Mouse (Mus musculus) 416B (cell line): ENCODE results near the gene Tmem214.
A peak's percentile ranks its signal among the peaks of the same experiment; 100 is the strongest.

Experiments used
- DNase-seq: peaks from one replicate; pipeline ENCODE4 v3.0.0; 2011; ENCODE audit warnings: low read depth

Gene Tmem214

DNA sequence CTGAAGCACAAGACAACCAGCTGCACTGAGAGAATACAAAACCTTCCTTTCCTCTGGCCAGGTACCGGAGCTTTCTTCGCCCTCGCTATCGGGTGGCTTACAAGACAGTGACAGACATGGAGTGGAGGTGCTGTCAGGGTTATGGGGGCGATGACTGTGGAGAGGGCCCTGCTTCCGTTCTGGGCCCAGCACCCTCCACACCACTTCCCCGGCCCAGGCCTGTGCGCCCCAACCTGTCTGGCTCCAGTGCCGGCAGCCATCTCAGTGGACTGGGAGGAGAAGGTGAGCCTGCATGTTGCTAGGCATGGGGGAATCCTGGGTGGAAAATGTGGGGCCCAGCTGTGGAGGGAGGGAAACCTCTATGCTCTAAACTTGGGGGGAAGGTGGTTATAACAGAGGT lies 47.6 kb downstream of the Tmem214 start:
- DNase-seq = no peak

GRCm38 (mm10) chr5:30915974-30916433 lies 48.2 kb downstream of the Tmem214 start:
- peak; percentile 97 for DNase-seq

GRCm38 (mm10) chr5:30916841-30917240 lies 49.0 kb downstream of the Tmem214 start:
- DNase-seq = no peak

DNA sequence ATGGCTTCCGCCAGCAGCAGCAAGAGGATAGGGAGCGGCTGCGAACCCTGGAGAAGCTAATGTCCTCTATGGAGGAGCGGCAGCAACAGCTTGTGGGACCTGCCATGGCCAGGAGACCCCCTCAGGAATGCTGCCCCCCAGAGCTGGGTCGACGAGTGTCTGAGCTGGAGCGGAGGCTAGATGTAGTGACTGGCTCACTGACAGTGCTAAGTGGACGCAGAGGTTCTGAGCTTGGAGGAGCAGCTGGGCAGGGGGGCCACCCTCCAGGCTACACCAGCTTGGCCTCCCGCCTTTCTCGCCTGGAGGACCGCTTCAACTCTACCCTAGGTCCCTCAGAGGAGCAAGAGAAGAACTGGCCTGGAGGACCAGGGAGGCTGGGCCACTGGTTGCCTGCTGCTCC lies 49.5 kb downstream of the Tmem214 start:
- DNase-seq = no peak

- no peak for DNase-seq
Observed at GRCm38 (mm10) chr5:30917891-30918670, 50.3 kb downstream of the Tmem214 start.

- DNase-seq = no peak
Observed at GRCm38 (mm10) chr5:30918691-30919090, 50.9 kb downstream of the Tmem214 start.

DNA sequence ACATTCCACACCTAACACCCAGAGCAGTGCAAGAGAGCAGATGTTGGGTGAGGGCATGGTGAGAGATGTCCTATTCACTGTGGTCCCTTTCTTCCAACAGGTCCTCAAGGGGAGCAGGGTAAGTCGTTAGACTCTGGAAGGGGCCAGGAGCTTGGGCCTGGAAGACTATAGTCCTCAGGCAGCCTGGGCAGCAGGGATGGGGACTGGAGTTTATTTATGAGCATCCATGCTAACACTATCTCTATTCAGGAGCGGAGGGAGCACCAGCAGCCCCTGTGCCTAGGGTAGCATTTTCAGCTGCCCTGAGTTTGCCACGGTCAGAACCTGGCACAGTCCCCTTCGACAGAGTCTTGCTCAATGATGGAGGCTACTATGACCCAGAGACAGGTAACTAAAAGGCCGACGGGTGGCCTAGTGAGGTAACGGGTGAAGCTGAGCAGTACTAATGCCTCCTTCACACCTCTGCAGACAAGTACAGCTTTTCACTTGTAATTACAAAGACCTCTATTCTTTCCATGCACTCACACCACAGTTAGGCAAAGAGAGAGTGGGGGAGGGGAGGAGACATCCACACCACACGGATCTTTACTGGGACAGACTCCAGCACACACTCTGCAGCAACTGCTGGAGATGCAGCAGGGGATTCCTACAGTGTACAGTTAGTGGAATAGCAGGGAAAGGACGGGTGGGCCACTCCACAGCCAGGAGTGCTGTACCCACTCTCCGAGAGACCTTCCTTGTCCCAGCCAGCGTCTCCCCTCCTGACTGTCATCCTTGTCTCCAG lies 52.2 kb downstream of the Tmem214 start:
- DNase-seq = no peak

DNA sequence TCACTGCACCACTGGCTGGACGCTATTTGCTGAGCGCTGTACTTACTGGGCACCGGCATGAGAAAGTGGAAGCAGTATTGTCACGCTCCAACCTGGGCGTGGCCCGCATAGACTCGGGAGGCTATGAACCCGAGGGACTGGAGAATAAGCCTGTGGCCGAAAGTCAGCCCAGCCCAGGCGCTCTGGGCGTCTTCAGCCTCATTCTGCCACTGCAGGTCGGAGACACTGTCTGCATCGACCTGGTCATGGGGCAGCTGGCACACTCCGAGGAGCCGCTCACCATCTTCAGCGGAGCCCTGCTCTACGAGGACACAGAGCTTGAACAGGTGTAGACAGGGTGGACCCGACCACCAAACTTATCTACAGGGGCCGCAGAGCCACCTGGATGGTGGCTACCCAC lies 52.8 kb downstream of the Tmem214 start:
- no peak for DNase-seq

DNA sequence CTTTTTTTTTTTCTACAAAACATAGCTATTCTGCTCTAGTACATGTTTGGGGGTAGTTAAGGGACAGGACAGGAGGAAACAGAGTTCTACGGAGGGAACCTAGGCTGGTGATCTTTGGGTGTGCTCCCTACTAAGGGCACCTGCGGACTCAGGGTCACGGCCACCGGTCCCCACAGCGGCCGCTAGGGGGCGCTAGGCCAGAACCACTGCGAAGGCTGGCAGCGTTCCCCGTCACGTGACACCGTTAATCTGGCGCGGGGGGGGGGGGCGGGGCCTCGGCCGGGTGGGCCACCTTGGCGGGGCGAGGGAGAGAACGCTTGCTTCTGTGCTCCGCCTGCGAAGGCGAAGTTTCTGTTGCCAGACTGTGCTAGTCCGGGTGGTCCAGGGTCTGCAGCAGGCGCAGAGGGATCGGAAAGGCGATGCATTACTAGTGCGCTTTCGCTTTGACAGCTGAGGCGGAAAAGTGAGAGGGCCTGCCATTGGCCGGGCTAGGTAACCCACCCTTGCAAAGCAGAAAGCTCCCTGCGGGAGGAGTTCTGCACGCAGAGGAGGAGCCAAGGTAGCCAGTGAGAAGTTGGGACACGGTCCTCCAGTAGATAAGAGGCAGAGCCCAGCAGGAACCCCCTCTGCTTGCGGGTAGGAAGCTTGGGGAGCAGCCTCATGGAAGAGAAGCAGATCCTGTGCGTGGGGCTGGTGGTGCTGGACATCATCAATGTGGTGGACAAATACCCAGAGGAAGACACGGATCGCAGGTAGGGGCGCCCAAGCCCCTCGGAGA lies 53.6 kb downstream of the Tmem214 start, which contains the start of gene Khk:
Khk (plus strand) TSS at position 176 of the 778 bp plus-strand sequence.
- DNase-seq = peak; percentile 96

DNA sequence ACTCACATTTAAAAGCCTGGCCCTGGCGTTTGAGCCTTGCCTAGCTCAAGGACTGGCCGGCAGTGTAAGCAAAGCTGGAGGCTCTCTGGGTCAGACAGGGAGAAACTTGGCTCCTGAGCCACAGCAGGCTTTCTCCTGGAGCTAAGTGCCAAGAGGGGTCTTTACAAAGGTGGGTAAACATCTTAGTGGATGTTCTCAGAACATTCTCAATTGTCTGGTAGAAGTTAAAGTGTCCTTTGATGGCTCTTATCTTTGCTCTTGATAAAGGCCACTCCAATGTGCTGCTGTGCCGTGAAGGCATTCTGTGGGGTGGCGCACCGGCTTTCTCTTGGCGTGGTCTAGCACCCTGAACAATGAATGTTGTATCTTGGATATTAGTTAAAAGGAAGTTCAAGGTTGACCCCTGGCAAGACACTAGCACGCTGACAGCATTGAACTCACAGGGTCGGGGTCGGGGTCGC lies 54.8 kb downstream of the Tmem214 start:
- peak; percentile 32 for DNase-seq

GRCm38 (mm10) chr5:30923119-30923518 lies 55.3 kb downstream of the Tmem214 start:
- no peak for DNase-seq

GRCm38 (mm10) chr5:30924614-30925013 lies 56.8 kb downstream of the Tmem214 start:
- no peak for DNase-seq

DNA sequence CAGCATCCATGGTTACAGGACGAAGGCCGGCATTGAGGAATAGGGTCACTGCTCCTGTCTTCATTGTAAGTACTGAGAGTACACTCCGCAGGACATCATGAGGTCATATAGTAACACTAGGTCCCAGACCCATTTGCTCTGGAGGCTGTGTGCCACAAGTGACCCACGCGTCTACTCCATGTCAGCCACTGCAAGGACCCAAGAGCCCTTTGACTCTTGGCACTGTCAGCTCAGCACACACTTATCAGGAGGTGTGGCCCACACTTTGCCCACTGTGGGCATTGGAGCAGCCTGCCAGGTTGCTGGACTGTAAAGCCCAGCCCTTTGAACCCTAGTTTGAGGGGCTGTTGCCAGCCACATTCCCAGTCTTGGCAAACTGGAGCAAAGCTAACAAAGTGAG lies 57.4 kb downstream of the Tmem214 start:
- no peak for DNase-seq

DNA sequence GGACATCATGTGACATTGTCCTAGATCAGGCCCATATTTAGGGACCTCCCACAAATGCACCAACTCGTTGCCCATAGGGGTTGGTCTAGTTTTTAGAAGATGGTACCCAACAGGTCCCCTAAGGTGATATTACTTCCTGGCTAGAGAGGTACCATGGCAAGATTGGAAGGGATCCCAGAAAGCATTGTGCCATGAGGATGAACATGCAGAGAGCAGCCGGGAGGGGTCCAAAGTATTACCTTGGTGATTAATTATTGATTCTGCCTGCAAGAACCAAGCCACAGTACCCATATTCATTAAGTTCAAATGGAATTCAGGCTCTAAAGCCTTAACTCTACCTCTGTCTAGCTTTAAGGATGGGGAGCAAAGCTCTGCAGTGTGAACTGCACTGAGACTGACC lies 58.3 kb downstream of the Tmem214 start:
- DNase-seq = no peak

- no peak for DNase-seq
Observed at GRCm38 (mm10) chr5:30927945-30928529, 60.2 kb downstream of the Tmem214 start.
